Comparison of ENCODE assay signal across 28 mouse cellular contexts in the genomic region with DNA sequence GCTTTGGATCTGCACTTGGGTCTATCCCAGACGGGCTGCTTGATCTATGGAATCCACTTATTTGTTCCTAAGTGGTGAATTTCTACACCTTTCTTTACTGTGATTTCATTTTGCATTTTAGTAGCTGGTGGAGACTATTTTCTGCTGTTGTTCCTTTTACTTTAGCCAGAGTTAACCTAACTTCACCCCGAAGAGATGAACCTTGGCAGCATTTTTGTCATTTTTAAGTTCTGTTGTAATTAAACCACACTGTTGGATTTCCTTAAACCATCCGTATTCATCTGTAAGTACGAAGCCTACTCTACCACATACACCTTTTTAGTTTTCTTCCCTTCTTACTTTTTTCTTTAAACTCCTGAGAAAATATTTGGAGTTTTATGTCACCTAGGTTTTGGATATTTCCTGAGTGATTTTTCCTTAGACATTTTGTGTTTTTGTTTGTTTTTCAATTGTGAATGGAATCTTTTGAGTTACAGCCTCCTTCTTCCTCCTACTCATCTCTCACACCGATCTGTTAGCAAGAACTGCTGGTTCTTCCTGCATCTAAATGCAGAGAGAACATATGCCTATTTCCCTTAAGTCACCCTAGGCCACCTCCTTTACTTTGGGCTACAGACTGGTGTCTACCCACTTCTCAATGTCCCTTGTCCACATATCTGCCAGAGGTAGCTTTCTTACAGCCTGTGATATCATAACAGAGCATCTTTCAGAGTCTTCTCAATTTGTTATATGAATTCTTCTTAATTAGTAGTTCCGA. TPM values are rescaled to one million over a fixed set of nuclear protein-coding genes. Genes with fewer than 3 reads are reported as not detected.
"Had no signal": no experiment of that assay in that cellular context is flagged by ENCODE, and none has a peak within 500 bp of the region (broad histone marks: within the 10 kb centered on the region; RNA-seq: fewer than 3 reads in every experiment).

No protein-coding gene starts in this region.

- ATAC-seq: hindbrain, postnatal 0 days; intestine, embryonic 16.5 days; liver, embryonic 12.5 days had no signal

- H3K4me1 ChIP-seq: heart, embryonic 13.5 days; heart, embryonic 15.5 days; hindbrain, embryonic 13.5 days; hindbrain, embryonic 15.5 days; kidney, embryonic 15.5 days; limb, embryonic 13.5 days; limb, embryonic 15.5 days; liver, embryonic 12.5 days had no signal

- H3K9me3 ChIP-seq: heart, embryonic 13.5 days; heart, embryonic 15.5 days; hindbrain, embryonic 13.5 days; hindbrain, embryonic 15.5 days; kidney, embryonic 15.5 days; limb, embryonic 13.5 days; limb, embryonic 15.5 days; liver, embryonic 12.5 days had no signal

- H3K27ac ChIP-seq: heart, adult 2 months; heart, embryonic 13.5 days; heart, embryonic 15.5 days; hindbrain, embryonic 13.5 days; hindbrain, embryonic 15.5 days; hindbrain, postnatal 0 days; kidney, embryonic 15.5 days; layer of hippocampus, adult 2 months; limb, embryonic 13.5 days; limb, embryonic 15.5 days; liver, embryonic 12.5 days; liver, embryonic 14.5 days had no signal

- H3K9ac ChIP-seq: heart, embryonic 13.5 days; heart, embryonic 15.5 days; hindbrain, embryonic 13.5 days; hindbrain, embryonic 15.5 days; kidney, embryonic 15.5 days; limb, embryonic 13.5 days; limb, embryonic 15.5 days; liver, embryonic 12.5 days; liver, embryonic 14.5 days had no signal

- H3K4me2 ChIP-seq: heart, embryonic 11.5 days; heart, embryonic 13.5 days; heart, embryonic 15.5 days; hindbrain, embryonic 13.5 days; hindbrain, embryonic 15.5 days; kidney, embryonic 15.5 days; limb, embryonic 13.5 days; limb, embryonic 15.5 days; liver, embryonic 12.5 days had no signal

- H3K27me3 ChIP-seq: heart, embryonic 13.5 days; heart, embryonic 15.5 days; hindbrain, embryonic 13.5 days; hindbrain, embryonic 15.5 days; kidney, embryonic 15.5 days; limb, embryonic 13.5 days; limb, embryonic 15.5 days; liver, embryonic 12.5 days had no signal

- H3K4me3 ChIP-seq: heart, adult 2 months; heart, embryonic 13.5 days; heart, embryonic 15.5 days; hindbrain, embryonic 13.5 days; hindbrain, embryonic 15.5 days; kidney, embryonic 15.5 days; layer of hippocampus, adult 2 months; limb, embryonic 13.5 days; limb, embryonic 15.5 days; liver, embryonic 12.5 days had no signal

- H3K36me3 ChIP-seq: heart, embryonic 13.5 days; heart, embryonic 15.5 days; hindbrain, embryonic 13.5 days; hindbrain, embryonic 15.5 days; kidney, embryonic 15.5 days; limb, embryonic 13.5 days; limb, embryonic 15.5 days; liver, embryonic 12.5 days had no signal

- DNase-seq: gastrocnemius, postnatal 14 days; gastrocnemius, postnatal 36 days; heart, adult 11 months; heart, adult 2 months; heart, postnatal 14 days; heart, postnatal 36 days; kidney, adult 11 months; kidney, postnatal 10 days; kidney, postnatal 25 days; layer of hippocampus, postnatal 36 days; left cerebral cortex, postnatal 4 days had no signal

RNA-seq across cellular contexts. Expression of gene Pou3f3, which starts 54.1 kb away (rescaled TPM):
- polyA plus RNA-seq: heart, adult 2 months; heart, postnatal 0 days; large intestine, adult 2 months; liver, adult 2 months; liver, embryonic 16.5 days had no signal
